Mouse (Mus musculus) testis, adult 2 months (tissue): ENCODE data around the gene Rad9b. TPM values are rescaled to one million over a fixed set of nuclear protein-coding genes. Genes with fewer than 3 reads are reported as not detected.
A peak's percentile ranks its signal among the peaks of the same experiment; 100 is the strongest.

ENCODE experiments used
- H3K27ac ChIP-seq: fragments of 200-500 bp; 2 replicates; pipeline ENCODE4 v1.5.1; 2012; ENCODE audit warnings: low read depth, low read length; ENCODE audit not compliant: control insufficient read depth, insufficient read depth
- H3K27me3 ChIP-seq: fragments of 200-500 bp; 2 replicates; pipeline ENCODE4 v1.6.1; 2012; ENCODE audit warnings: mild to moderate bottlenecking, low read length, moderate library complexity; ENCODE audit not compliant: control insufficient read depth, insufficient read depth
- H3K36me3 ChIP-seq: fragments of 200-500 bp; 2 replicates; pipeline ENCODE4 v1.6.1; 2012; ENCODE audit warnings: mild to moderate bottlenecking, low read length; ENCODE audit not compliant: control insufficient read depth, insufficient read depth
- H3K4me1 ChIP-seq: fragments of 200-500 bp; 2 replicates; pipeline ENCODE4 v1.6.1; 2012; ENCODE audit warnings: low read length; ENCODE audit not compliant: control insufficient read depth, insufficient read depth
- H3K4me3 ChIP-seq: fragments of 200-500 bp; 2 replicates; pipeline ENCODE4 v1.5.1; 2012; ENCODE audit warnings: low read depth, mild to moderate bottlenecking, low read length, moderate library complexity, mixed read lengths; ENCODE audit not compliant: control insufficient read depth
- CTCF ChIP-seq: fragments of 200-500 bp; IDR thresholded peaks from 2 replicates; pipeline ENCODE4 v1.5.1; 2012; ENCODE audit warnings: low read depth, mild to moderate bottlenecking, inconsistent platforms, low read length, moderate library complexity; ENCODE audit not compliant: control insufficient read depth, insufficient read depth, insufficient replicate concordance
- POLR2A ChIP-seq: fragments of 200-500 bp; IDR thresholded peaks from 2 replicates; pipeline ENCODE4 v1.6.1; 2012; ENCODE audit warnings: low read depth, mild to moderate bottlenecking, inconsistent platforms, low read length, moderate library complexity; ENCODE audit not compliant: control insufficient read depth
- polyA plus RNA-seq: library from polyadenylated mRNA; depleted of rRNA; stranded (reverse); fragments of >200 nt; gene quantifications from 2 replicates; pipeline ENCODE4 v1.2.3, GENCODE M21; 2012

Gene Rad9b
- polyA plus RNA-seq, 1 experiment, result 28.0 TPM

- Histone ChIP-seq H3K27ac (no peak overlapping the region), H3K36me3 (no peaks in the 10 kb centered on the region), H3K4me3 (no peak overlapping the region), H3K4me1 (peaks cover 2% of the 10 kb centered on the region; the same call in 1 of the 2 replicates), H3K27me3 (no peaks in the 10 kb centered on the region)
- TF ChIP-seq POLR2A, result no peak
- no peak for TF ChIP-seq CTCF
These were observed 36.0 kb upstream of the Rad9b start for GRCm38 (mm10) chr5:122390006-122390405.

DNA sequence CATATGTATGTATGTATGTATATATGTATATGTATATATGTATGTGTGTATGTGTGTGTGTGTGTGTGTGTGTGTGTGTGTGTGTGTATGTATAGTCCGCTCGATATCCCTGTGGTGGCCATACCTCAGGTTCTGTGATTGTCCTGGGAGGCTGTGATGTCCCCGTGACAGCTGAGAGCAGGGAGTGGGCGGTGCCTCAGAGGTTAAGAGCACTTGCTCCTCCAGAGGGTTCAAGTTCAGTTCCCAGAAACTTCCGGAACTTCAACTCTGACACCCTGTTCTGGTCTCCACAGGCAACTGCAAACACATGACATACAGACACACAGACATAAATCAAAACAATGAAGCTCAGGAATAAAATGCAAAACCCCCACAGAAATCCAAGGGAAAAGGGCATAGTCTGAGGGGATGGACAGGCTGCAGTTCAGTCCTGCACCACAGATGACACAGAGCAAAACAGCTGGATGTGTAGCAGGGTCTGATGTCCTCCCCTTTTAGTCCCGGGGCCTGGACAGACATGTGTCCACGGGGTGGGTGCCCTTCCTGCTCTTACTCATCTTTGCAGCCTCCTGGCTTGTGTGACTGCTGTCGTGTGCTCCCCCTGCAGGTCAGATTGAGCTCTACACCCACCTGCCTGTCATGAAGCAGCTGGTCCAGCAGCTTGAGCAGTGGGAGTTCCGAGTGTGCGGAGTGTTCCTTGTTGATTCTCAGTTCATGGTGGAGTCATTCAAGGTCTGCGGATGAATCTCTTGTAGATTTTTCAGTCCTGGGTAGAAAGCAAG, 25.5 kb upstream of the Rad9b start:
- Histone ChIP-seq H3K27ac (no peak overlapping the region), H3K27me3 (no peaks in the 10 kb centered on the region), H3K4me1 (no peaks in the 10 kb centered on the region), H3K36me3 (peaks cover 1% of the 10 kb centered on the region; the same call in 1 of the 2 replicates), H3K4me3 (no peak overlapping the region)
- TF ChIP-seq CTCF, result peak; percentile 92; the same call in 1 of the 2 replicates
- no peak for TF ChIP-seq POLR2A

- Histone ChIP-seq H3K36me3 (peaks cover 1% of the 10 kb centered on the region), H3K27ac (no peak overlapping the region), H3K27me3 (no peaks in the 10 kb centered on the region), H3K4me1 (no peaks in the 10 kb centered on the region; the same call in 1 of the 2 replicates), H3K4me3 (no peak overlapping the region)
- no peak for TF ChIP-seq POLR2A
- TF ChIP-seq CTCF, result no peak
These were observed 24.1 kb upstream of the Rad9b start for GRCm38 (mm10) chr5:122378171-122378570.

- no peaks in the 10 kb centered on the region; the same call in none of the 2 replicates for H3K36me3 ChIP-seq
- TF ChIP-seq CTCF, result no peak
- H3K4me3 ChIP-seq, result no peak overlapping the region
- no peaks in the 10 kb centered on the region for H3K27me3 ChIP-seq
- no peak overlapping the region for H3K27ac ChIP-seq
- no peaks in the 10 kb centered on the region; the same call in 1 of the 2 replicates for H3K4me1 ChIP-seq
These were observed 23.2 kb upstream of the Rad9b start for GRCm38 (mm10) chr5:122377101-122377833.

GRCm38 (mm10) chr5:122372878-122373277, 18.8 kb upstream of the Rad9b start:
- Histone ChIP-seq H3K4me3 (peak overlapping the region; percentile 89), H3K4me1 (no peaks in the 10 kb centered on the region; the same call in 1 of the 2 replicates), H3K27ac (peak overlapping the region; percentile 73), H3K36me3 (peaks cover 2% of the 10 kb centered on the region), H3K27me3 (no peaks in the 10 kb centered on the region)
- no peak for TF ChIP-seq CTCF
- no peak for TF ChIP-seq POLR2A

GRCm38 (mm10) chr5:122372192-122372769, 18.2 kb upstream of the Rad9b start, which contains the start of gene Fam216a:
Fam216a (minus strand) TSS chr5:122372364.
- Histone ChIP-seq H3K27me3 (no peaks in the 10 kb centered on the region), H3K4me3 (peak within 1 kb of the TSS; percentile 89), H3K27ac (peak within 1 kb of the TSS; percentile 99), H3K4me1 (no peaks in the 10 kb centered on the region; the same call in 1 of the 2 replicates), H3K36me3 (peaks cover 2% of the 10 kb centered on the region)
- TF ChIP-seq CTCF (no peak), POLR2A (peak; percentile 68; the same call in 1 of the 2 replicates)

GRCm38 (mm10) chr5:122371591-122372191, 17.7 kb upstream of the Rad9b start, which contains the start of gene Gpn3:
Gpn3 (plus strand) TSS chr5:122371876.
- Histone ChIP-seq H3K36me3 (peaks cover 3% of the 10 kb centered on the region), H3K27ac (peak within 1 kb of the TSS; percentile 99), H3K4me3 (peak within 1 kb of the TSS; percentile 89), H3K4me1 (no peaks in the 10 kb centered on the region; the same call in 1 of the 2 replicates), H3K27me3 (no peaks in the 10 kb centered on the region)
- TF ChIP-seq POLR2A (no peak; the same call in none of the 2 replicates), CTCF (no peak)
